Mouse (Mus musculus) megakaryocyte progenitor cell, adult 5-6 weeks (primary cell): ENCODE data around the gene Ptges3l. TPM values are rescaled to one million over a fixed set of nuclear protein-coding genes. Genes with fewer than 3 reads are reported as not detected.
"Not testable (repeated sequence)": the region's sequence is repeated elsewhere in the genome, so short reads cannot be mapped to it uniquely, and the experiment has no call there.

Experiments used
- ATAC-seq: replicated peaks from 2 replicates; pipeline ENCODE4 v1.8.0; 2016; ENCODE audit warnings: mild to moderate bottlenecking, moderate TSS enrichment, inconsistent platforms; ENCODE audit not compliant: poor library complexity
- total RNA-seq, 2 experiments: library from RNA; stranded (forward) in 1 of 2; stranded (reverse) in 1 of 2; fragments of 157-497, 149-512 nt in 1 of 2; fragments of 200-1000 nt in 1 of 2; gene quantifications; 2 replicates each; pipeline versions ENCODE4 v1.2.3 to v1.2.4; 2015 to 2017

The Ptges3l gene
- total RNA-seq, 2 experiments from 2014 or later, result 0.17 to 4.1 TPM

GRCm38 (mm10) chr11:101424105-101424851, 855 bp downstream of the Ptges3l start, which contains the start of gene Gm27029:
Gene Gm27029, minus strand, starts transcription at chr11:101424796.
- ATAC-seq, result 0 out of 2 replicates have a peak, but pooled peaks have one; percentile 5

DNA sequence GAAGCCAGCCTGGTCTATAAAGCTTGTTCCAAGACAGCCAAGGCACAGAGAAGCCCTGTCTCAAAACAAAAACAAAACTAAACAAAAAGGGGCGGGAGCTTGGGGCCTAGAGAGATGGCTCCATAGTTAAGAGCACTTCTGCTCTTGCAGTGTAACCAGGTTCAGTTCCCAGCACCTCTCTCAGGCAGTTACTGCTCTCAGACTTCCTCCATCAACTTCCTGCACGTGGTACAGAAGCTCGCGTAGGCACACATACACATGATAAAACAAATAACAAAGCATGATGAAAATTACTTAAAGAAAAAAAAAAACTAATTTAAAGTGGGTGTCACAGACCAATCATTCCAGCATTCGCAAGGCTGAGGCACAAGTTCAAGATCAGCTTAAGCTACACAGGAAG, 5.0 kb downstream of the Ptges3l start:
- ATAC-seq, result no peak

DNA sequence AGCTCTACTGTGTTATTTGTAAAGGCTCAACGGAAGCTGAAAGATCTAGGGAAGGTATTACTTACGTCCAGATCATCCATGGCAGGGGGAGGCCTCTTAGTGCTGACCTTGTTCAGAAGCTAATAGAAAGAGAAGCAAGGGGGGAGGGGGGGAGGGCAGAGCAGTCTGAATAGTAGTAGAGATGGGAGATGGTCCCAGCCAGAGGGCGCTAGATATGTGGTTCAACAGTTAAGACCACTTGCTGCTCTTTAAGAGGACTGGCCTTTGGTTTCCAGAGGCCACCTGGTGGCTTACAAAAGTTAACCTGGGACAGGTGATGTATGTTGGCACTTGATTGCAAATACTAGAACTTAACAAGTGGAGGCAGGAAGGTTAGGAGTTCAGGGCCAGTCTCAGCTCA, 5.5 kb downstream of the Ptges3l start:
- no peak for ATAC-seq

GRCm38 (mm10) chr11:101418991-101419390, 6.1 kb downstream of the Ptges3l start:
- ATAC-seq, result no peak

GRCm38 (mm10) chr11:101417101-101417855, 7.9 kb downstream of the Ptges3l start, which contains the start of gene Aarsd1:
Gene Aarsd1, minus strand, starts transcription at chr11:101417615.
- peak; percentile 93 for ATAC-seq

DNA sequence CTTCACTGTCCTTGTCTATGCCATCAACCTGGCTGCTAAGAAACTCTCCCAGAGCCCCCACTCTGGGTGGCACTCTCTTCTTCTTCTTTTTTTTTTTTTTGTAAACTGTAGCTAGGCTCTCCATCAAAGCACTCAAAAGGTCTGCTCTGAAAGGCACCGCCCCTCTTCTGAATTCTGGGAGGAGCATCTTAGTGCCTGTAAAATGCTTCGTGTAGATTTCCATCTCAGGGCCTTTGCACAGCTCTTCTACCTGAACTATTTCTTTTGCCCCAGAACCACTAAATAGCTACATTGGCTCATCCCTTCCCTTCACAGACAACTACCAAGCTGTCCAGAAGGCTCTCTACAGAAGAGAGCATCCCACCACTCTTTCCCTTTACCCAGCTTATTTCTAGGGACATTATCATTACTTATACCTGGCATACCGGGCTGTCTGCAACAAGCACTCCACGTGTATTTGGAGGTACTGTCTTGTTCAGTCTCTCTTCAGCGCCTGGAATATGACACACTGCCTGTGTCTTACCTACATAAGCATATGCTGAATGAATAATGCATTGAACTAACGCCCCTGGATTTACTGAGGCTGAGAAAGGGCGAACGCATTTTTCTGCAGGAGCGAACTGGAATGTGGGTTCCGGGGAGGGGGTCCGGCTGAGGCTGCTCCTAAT, 8.6 kb downstream of the Ptges3l start:
- peak; percentile 76 for ATAC-seq

- no peak for ATAC-seq
These were observed 9.8 kb downstream of the Ptges3l start for GRCm38 (mm10) chr11:101415306-101415705.

DNA sequence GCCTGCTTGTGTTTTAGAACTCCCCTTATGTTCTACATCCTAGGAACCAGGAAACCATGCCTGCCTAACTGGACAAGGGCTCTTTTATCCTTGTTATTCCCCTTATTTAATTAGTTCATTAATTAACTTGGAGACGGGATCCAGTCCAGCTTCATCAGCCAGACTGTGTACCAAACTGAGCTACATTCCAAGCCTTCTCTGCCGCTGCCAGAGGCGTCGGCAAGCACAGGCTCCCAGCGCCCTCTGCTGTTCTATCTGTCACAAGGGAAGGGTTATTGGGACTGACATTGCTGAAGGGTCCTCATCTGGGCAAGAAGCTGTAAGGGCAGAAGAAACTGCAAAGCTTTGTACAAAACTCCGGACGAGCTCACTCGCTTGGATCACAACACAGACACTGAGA, 30.0 kb downstream of the Ptges3l start:
- ATAC-seq, result peak; percentile 95

DNA sequence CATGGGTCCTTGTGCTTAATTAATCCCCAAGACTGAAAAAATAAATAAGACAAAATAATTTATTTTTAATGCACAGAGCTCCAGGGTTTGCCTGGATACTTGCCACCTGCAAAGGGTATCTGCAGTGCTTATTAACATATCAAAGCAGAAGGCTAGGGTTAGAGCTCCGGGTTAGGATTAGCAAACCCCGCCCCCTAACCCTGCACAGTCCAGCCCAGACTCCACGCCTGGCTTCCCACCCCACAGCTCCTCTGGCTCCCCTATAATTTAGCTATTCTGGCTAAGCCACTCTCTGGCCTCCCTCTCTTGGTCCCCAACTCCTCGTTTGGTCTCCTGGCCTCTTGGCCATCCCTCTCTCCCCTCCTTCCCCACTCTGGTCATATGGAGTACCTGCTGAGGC, 43.3 kb downstream of the Ptges3l start:
- no peak for ATAC-seq

DNA sequence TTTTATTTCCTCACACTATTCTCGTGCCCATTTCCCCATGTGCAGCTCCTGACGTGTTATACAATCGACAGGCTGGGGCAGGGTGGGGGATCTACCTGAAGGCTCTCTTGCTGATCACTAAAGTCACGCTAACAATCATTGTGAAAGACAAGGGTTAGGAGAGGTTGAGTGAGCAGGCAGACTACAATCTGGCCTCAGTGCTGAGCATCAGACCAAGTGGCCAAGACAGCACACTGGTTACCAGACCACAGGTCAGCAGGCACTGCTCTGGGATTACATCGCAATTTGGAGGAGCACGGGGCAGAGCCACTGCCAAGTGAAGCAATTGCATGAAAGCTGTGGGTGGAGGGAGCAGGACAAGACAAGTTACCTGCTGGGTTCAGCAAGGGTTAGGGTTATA, 46.2 kb downstream of the Ptges3l start:
- no peak for ATAC-seq

DNA sequence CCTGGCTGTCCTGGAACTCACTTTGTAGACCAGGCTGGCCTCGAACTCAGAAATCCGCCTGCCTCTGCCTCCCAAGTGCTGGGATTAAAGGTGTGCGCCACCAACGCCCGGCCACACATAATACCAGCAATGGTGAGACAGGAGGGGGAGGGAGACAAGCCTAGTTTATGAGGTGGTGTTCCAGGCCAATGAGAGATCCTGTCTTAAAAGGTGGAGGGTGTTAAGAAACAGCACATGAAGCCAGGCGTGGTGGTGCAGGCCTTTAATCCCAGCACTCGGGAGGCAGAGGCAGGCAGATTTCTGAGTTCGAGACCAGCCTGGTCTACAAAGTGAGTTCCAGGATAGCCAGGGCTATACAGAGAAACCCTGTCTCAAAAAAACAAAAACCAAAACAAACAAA, 46.9 kb downstream of the Ptges3l start:
- ATAC-seq, result not testable (repeated sequence)

DNA sequence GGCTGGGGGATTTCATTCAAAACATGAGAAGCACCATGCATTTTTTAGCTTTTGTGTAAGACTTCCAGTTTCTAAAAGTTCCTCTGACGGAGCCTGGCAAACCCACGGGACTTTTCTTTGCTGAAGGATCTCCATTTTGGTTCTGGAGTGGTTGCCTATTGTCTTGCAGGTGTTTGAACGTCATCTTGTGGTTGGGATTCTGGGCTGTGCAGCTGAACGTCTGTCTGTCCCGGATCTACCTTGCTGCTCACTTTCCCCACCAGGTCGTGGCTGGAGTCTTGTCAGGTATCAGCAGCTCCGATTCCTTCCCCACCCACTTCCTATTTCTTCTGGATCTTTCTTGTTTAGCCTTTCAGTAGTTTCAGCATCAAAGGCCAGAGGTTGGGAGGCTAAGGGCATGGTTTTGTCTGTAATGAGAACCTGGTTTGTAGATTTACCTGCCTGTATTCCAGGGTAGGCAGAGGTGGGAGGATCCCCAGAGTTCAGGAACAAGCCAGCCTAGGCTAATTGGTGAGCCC, 50.7 kb downstream of the Ptges3l start:
- ATAC-seq, result no peak

DNA sequence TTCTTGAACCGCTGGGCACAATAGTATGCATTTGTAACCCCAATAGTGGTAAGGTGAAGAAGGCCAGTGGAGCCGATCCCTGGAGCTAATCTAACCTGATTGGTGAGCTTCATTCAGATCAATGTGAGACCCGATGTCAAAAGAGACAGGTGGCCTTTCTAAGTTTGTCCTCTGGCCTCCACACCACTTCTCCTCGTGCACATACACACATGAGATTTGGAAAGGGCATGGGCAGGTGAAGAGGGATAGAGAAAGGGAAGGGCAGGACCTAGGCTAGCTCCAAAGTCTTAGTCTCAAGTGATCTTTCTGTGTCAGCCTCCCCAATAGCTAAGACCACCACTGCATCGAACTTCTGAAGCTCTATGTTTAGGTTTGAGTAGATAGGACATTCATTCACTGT, 55.0 kb downstream of the Ptges3l start:
- no peak for ATAC-seq

Other genes starting within 250 kb of the Ptges3l start
- gene Ccr10, start 249.9 kb downstream of the Ptges3l start, total RNA-seq (2015), result not detected in 2 replicates
- gene Ccr10, start 249.9 kb downstream of the Ptges3l start, total RNA-seq (2017), result 0.41 TPM in 1 of 2 replicates, not detected in the other
- gene Ezh1, start 198.9 kb downstream of the Ptges3l start, total RNA-seq (2015), result 13.8 and 15.8 TPM in 2 replicates
- gene Ezh1, start 198.9 kb downstream of the Ptges3l start, total RNA-seq (2017), result 13.2 and 15.8 TPM in 2 replicates
- gene Ramp2, start 179.3 kb downstream of the Ptges3l start, total RNA-seq (2015), result 0.88 TPM in 1 of 2 replicates, not detected in the other
- 1.9 TPM in 1 of 2 replicates, not detected in the other for gene Ramp2, start 179.3 kb downstream of the Ptges3l start, total RNA-seq (2017)
- 261 and 263 TPM in 2 replicates for gene Vps25, start 171.6 kb downstream of the Ptges3l start, total RNA-seq (2015)
- gene Vps25, start 171.6 kb downstream of the Ptges3l start, total RNA-seq (2017), result 70.4 and 86.9 TPM in 2 replicates
- gene Wnk4, start 164.8 kb downstream of the Ptges3l start, total RNA-seq (2015), result not detected in 2 replicates
- gene Wnk4, start 164.8 kb downstream of the Ptges3l start, total RNA-seq (2017), result not detected in 2 replicates
- gene Cntd1, start 146.3 kb downstream of the Ptges3l start, total RNA-seq (2015), result 1.1 and 2.0 TPM in 2 replicates
- 1.2 and 1.3 TPM in 2 replicates for gene Cntd1, start 146.3 kb downstream of the Ptges3l start, total RNA-seq (2017)
- gene Coa3, start 146.2 kb downstream of the Ptges3l start, total RNA-seq (2015), result 74.0 and 91.0 TPM in 2 replicates
- 43.7 and 47.8 TPM in 2 replicates for gene Coa3, start 146.2 kb downstream of the Ptges3l start, total RNA-seq (2017)
- 49.8 and 61.2 TPM in 2 replicates for gene Becn1, start 123.0 kb downstream of the Ptges3l start, total RNA-seq (2015)
- gene Becn1, start 123.0 kb downstream of the Ptges3l start, total RNA-seq (2017), result 161 and 166 TPM in 2 replicates
- 208 and 220 TPM in 2 replicates for gene Psme3, start 109.1 kb downstream of the Ptges3l start, total RNA-seq (2015)
- gene Psme3, start 109.1 kb downstream of the Ptges3l start, total RNA-seq (2017), result 116 and 120 TPM in 2 replicates
- gene Aoc2, start 100.3 kb downstream of the Ptges3l start, total RNA-seq (2015), result 1.5 and 2.0 TPM in 2 replicates
- 0.75 and 1.6 TPM in 2 replicates for gene Aoc2, start 100.3 kb downstream of the Ptges3l start, total RNA-seq (2017)
- 0.15 and 0.29 TPM in 2 replicates for gene Aoc3, start 94.7 kb downstream of the Ptges3l start, total RNA-seq (2015)
- not detected in 2 replicates for gene Aoc3, start 94.7 kb downstream of the Ptges3l start, total RNA-seq (2017)
- not detected in 2 replicates for gene G6pc, start 57.8 kb downstream of the Ptges3l start, total RNA-seq (2015)
- gene G6pc, start 57.8 kb downstream of the Ptges3l start, total RNA-seq (2017), result not detected in 2 replicates
- 41.4 and 52.1 TPM in 2 replicates for gene Aarsd1, start 7.7 kb downstream of the Ptges3l start, total RNA-seq (2015)
- 77.8 and 79.3 TPM in 2 replicates for gene Aarsd1, start 7.7 kb downstream of the Ptges3l start, total RNA-seq (2017)
- 3.9 and 5.4 TPM in 2 replicates for gene Gm27029, start 537 bp downstream of the Ptges3l start, total RNA-seq (2015)
- gene Gm27029, start 537 bp downstream of the Ptges3l start, total RNA-seq (2017), result 0.25 and 1.6 TPM in 2 replicates
- 3.3 and 4.1 TPM in 2 replicates for gene Rundc1, start 248 bp downstream of the Ptges3l start, total RNA-seq (2015)
- gene Rundc1, start 248 bp downstream of the Ptges3l start, total RNA-seq (2017), result 4.5 and 4.7 TPM in 2 replicates
- 500 and 587 TPM in 2 replicates for gene Rpl27, start 17.0 kb upstream of the Ptges3l start, total RNA-seq (2015)
- gene Rpl27, start 17.0 kb upstream of the Ptges3l start, total RNA-seq (2017), result 3,389 and 3,728 TPM in 2 replicates
- gene Ifi35, start 23.1 kb upstream of the Ptges3l start, total RNA-seq (2015), result 27.2 and 31.7 TPM in 2 replicates
- gene Ifi35, start 23.1 kb upstream of the Ptges3l start, total RNA-seq (2017), result 31.1 and 32.6 TPM in 2 replicates
- gene Rnd2, start 39.7 kb upstream of the Ptges3l start, total RNA-seq (2015), result 2.0 and 3.9 TPM in 2 replicates
- gene Rnd2, start 39.7 kb upstream of the Ptges3l start, total RNA-seq (2017), result 1.00 and 3.9 TPM in 2 replicates
- 83.6 and 92.8 TPM in 2 replicates for gene Vat1, start 40.9 kb upstream of the Ptges3l start, total RNA-seq (2015)
- gene Vat1, start 40.9 kb upstream of the Ptges3l start, total RNA-seq (2017), result 47.9 and 50.0 TPM in 2 replicates
- gene Brca1, start 126.6 kb upstream of the Ptges3l start, total RNA-seq (2015), result 25.1 and 31.4 TPM in 2 replicates
- gene Brca1, start 126.6 kb upstream of the Ptges3l start, total RNA-seq (2017), result 36.0 and 47.2 TPM in 2 replicates
- 28.1 and 33.7 TPM in 2 replicates for gene Nbr1, start 126.8 kb upstream of the Ptges3l start, total RNA-seq (2015)
- 40.9 and 46.7 TPM in 2 replicates for gene Nbr1, start 126.8 kb upstream of the Ptges3l start, total RNA-seq (2017)
- gene Tmem106a, start 156.9 kb upstream of the Ptges3l start, total RNA-seq (2015), result 2.7 and 3.7 TPM in 2 replicates
- gene Tmem106a, start 156.9 kb upstream of the Ptges3l start, total RNA-seq (2017), result 1.2 and 5.0 TPM in 2 replicates
- not detected in 2 replicates for gene Gm11634, start 173.9 kb upstream of the Ptges3l start, total RNA-seq (2015)
- not detected in 2 replicates for gene Gm11634, start 173.9 kb upstream of the Ptges3l start, total RNA-seq (2017)
- gene Rdm1, start 201.9 kb upstream of the Ptges3l start, total RNA-seq (2015), result 9.8 and 12.7 TPM in 2 replicates
- 13.2 and 13.7 TPM in 2 replicates for gene Rdm1, start 201.9 kb upstream of the Ptges3l start, total RNA-seq (2017)
- 1.1 and 1.9 TPM in 2 replicates for gene Arl4d, start 240.2 kb upstream of the Ptges3l start, total RNA-seq (2015)
- gene Arl4d, start 240.2 kb upstream of the Ptges3l start, total RNA-seq (2017), result 0.75 and 1.0 TPM in 2 replicates